ENCODE assay signal across 8 mouse cellular contexts in genomic region chr6:135369551-135369968, GRCm38 (mm10). TPM values are rescaled to one million over a fixed set of nuclear protein-coding genes. Genes with fewer than 3 reads are reported as not detected.
DNase-seq lines count a peak whose midpoint lies in the region; ATAC-seq lines count a peak whose summit lies in the region.

No protein-coding gene starts in this region.

- peak; percentile 69 for DNase-seq in urinary bladder, postnatal 14 days (ENCODE audit: low spot score)
- DNase-seq in urinary bladder, postnatal 25 days (ENCODE audit: low spot score) = no peak
- DNase-seq in heart, postnatal 4 days = peak; percentile 75
- DNase-seq in layer of hippocampus, postnatal 14 days (ENCODE audit: low spot score in 2 of 2) = peak; percentile 45 to 47
- DNase-seq in lung, postnatal 4 days = peak; percentile 64 to 83
- peak; percentile 59 for DNase-seq in thymus, postnatal 0 days (ENCODE audit: low spot score)
- no peak for DNase-seq in cerebellum, postnatal 36 days

- ATAC-seq in frontal cortex, adult (ENCODE audit: low TSS enrichment) = peak; percentile 94

RNA-seq across cellular contexts. Expression of gene Emp1, which starts 7.2 kb away (rescaled TPM):
- total RNA-seq in heart, postnatal 4 days (2021) = 100 to 1,000 TPM; 233 to 234 TPM
- total RNA-seq in layer of hippocampus, postnatal 14 days (2021) = 1 to 10 TPM; 2.8 to 6.2 TPM
- 10.4 and 12.8 TPM in 2 replicates for polyA plus RNA-seq in thymus, postnatal 0 days (2015; fragmentation: Nextera tagmentation; extraction: Ambion mirVana)

RNA-seq across cellular contexts. Expression of gene Pbp2, which starts 59.4 kb away (rescaled TPM):
- not detected for total RNA-seq in heart, postnatal 4 days (2021)
- under 1 TPM; 0.41 to 0.60 TPM for total RNA-seq in layer of hippocampus, postnatal 14 days (2021)
- polyA plus RNA-seq in thymus, postnatal 0 days (2015; fragmentation: Nextera tagmentation; extraction: Ambion mirVana) = not detected in 2 replicates

Comparison
In these comparisons a context has a peak if more than half of its experiments do, and no peak if none do; other contexts are left out.
1. DNase-seq: peak in urinary bladder, postnatal 14 days (single experiment), heart, postnatal 4 days (single experiment), layer of hippocampus, postnatal 14 days (2 of 2), lung, postnatal 4 days (2 of 2) and thymus, postnatal 0 days (single experiment); none in urinary bladder, postnatal 25 days (single experiment) and cerebellum, postnatal 36 days (0 of 2).
2. RNA of gene Emp1, which starts 7.2 kb away (total RNA-seq): 233 to 234 TPM in heart, postnatal 4 days; 2.8 to 6.2 TPM in layer of hippocampus, postnatal 14 days; every median in the first group is over 10 times any median in the second.